Mouse (Mus musculus) cerebellum, adult 2 months (tissue): Measurements from ENCODE around the gene Arfrp1.

ENCODE experiments used
- CTCF ChIP-seq: fragments of 200-500 bp; IDR thresholded peaks from 2 replicates; pipeline ENCODE4 v1.5.1; 2011; ENCODE audit warnings: low read depth, mild to moderate bottlenecking, control low read depth, low read length, moderate library complexity, borderline replicate concordance; ENCODE audit not compliant: insufficient read depth
- POLR2A ChIP-seq: fragments of 200-500 bp; IDR thresholded peaks from 2 replicates; pipeline ENCODE4 v1.6.1; 2011; ENCODE audit warnings: low read length, control low read depth, borderline replicate concordance; ENCODE audit not compliant: insufficient read depth

DNA sequence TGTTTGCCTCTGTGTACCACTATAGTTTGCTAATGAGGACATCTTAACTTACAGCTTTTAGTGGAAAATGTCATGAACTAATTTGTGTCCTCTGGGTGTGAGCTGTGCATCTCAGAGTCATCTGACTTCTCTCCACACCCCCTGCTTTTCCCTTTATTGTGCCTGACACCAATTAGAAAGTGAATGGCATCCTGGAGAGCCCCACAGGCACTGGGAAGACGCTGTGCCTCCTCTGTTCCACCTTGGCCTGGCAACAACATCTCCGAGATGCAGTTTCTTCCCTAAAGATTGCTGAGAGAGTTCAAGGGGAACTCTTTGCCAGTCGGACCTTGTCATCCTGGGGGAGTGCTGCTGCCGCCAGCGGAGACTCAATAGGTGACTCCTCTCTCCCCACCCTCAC, 43.1 kb downstream of the Arfrp1 start:
- TF ChIP-seq POLR2A (no peak), CTCF (no peak)
